Mouse (Mus musculus): ENCODE results near the gene Pnck.

The Pnck gene

GRCm38 (mm10) chrX:73639901-73640469 lies 19.9 kb downstream of the Pnck start:
- no peak for DNase-seq (ENCODE audit: low read depth, low spot score)

- no peak for DNase-seq (ENCODE audit: low read depth, low spot score)
Observed at GRCm38 (mm10) chrX:73639255-73639675, 20.7 kb downstream of the Pnck start, which contains the start of gene Dusp9. Gene Dusp9, plus strand, starts transcription at chrX:73639419.

- DNase-seq (ENCODE audit: low read depth, low spot score) = no peak
Observed at GRCm38 (mm10) chrX:73637415-73637814, 22.5 kb downstream of the Pnck start.

GRCm38 (mm10) chrX:73635425-73635824 lies 24.5 kb downstream of the Pnck start:
- DNase-seq (ENCODE audit: low read depth, low spot score) = no peak

- no peak for DNase-seq (ENCODE audit: low read depth, low spot score)
Observed at GRCm38 (mm10) chrX:73626981-73627380, 32.9 kb downstream of the Pnck start.

GRCm38 (mm10) chrX:73619890-73620289 lies 40.0 kb downstream of the Pnck start:
- no peak for DNase-seq (ENCODE audit: low read depth, low spot score)

- no peak for DNase-seq (ENCODE audit: low read depth, low spot score)
Observed at GRCm38 (mm10) chrX:73619401-73619800, 40.5 kb downstream of the Pnck start.

- no peak for DNase-seq (ENCODE audit: low read depth, low spot score)
Observed at GRCm38 (mm10) chrX:73615876-73616275, 44.0 kb downstream of the Pnck start.

GRCm38 (mm10) chrX:73613665-73614064 lies 46.3 kb downstream of the Pnck start:
- DNase-seq (ENCODE audit: low read depth, low spot score) = no peak

Measured in retina, postnatal 7 days (tissue).